Mouse (Mus musculus) retina, adult 2 months (tissue): ENCODE measurements around the gene Ankmy1.

Experiments
- DNase-seq: peaks from one replicate; pipeline ENCODE4 v3.0.0-alpha.2; 2012; ENCODE audit warnings: low read depth, low spot score

The Ankmy1 gene

GRCm38 (mm10) chr1:92875360-92876111 is 27.2 kb downstream of the Ankmy1 start:
- no peak for DNase-seq

- no peak for DNase-seq
These were observed 28.7 kb downstream of the Ankmy1 start for GRCm38 (mm10) chr1:92874011-92874410.

- DNase-seq = no peak
These were observed 30.0 kb downstream of the Ankmy1 start for GRCm38 (mm10) chr1:92872666-92873065.

GRCm38 (mm10) chr1:92869985-92870384 is 32.7 kb downstream of the Ankmy1 start:
- DNase-seq = no peak

- no peak for DNase-seq
These were observed 36.5 kb downstream of the Ankmy1 start for GRCm38 (mm10) chr1:92866170-92866569.

GRCm38 (mm10) chr1:92863268-92863667 is 39.4 kb downstream of the Ankmy1 start:
- DNase-seq = no peak

GRCm38 (mm10) chr1:92861503-92861902 is 41.2 kb downstream of the Ankmy1 start:
- DNase-seq = no peak

- no peak for DNase-seq
These were observed 50.3 kb downstream of the Ankmy1 start for GRCm38 (mm10) chr1:92852450-92852849.

- DNase-seq = no peak
These were observed 52.6 kb downstream of the Ankmy1 start for GRCm38 (mm10) chr1:92849938-92850574.

- no peak for DNase-seq
These were observed 53.2 kb downstream of the Ankmy1 start for GRCm38 (mm10) chr1:92849491-92849890.

- no peak for DNase-seq
These were observed 54.5 kb downstream of the Ankmy1 start for GRCm38 (mm10) chr1:92847873-92848839.

GRCm38 (mm10) chr1:92845889-92846288 is 56.8 kb downstream of the Ankmy1 start:
- DNase-seq = no peak

- DNase-seq = no peak
These were observed 61.3 kb downstream of the Ankmy1 start for GRCm38 (mm10) chr1:92841427-92841826.

GRCm38 (mm10) chr1:92840231-92840890 is 62.3 kb downstream of the Ankmy1 start:
- no peak for DNase-seq

- DNase-seq = no peak
These were observed 63.5 kb downstream of the Ankmy1 start for GRCm38 (mm10) chr1:92839211-92839610.

GRCm38 (mm10) chr1:92837931-92838833 is 64.5 kb downstream of the Ankmy1 start:
- DNase-seq = no peak

- DNase-seq = peak; percentile 60
These were observed 68.6 kb downstream of the Ankmy1 start for GRCm38 (mm10) chr1:92833987-92834706.

- DNase-seq = no peak
These were observed 70.4 kb downstream of the Ankmy1 start for GRCm38 (mm10) chr1:92832011-92833010.
